Mouse (Mus musculus) hindbrain, embryonic 11.5 days (tissue): ENCODE data around the gene Abcg8. TPM values are rescaled to one million over a fixed set of nuclear protein-coding genes. Genes with fewer than 3 reads are reported as not detected.

Source experiments
- ATAC-seq: fragments of 200-750 bp; cut with Nextera tagmentation; 2 replicates; pipeline ENCODE4 v1.8.0; 2017; ENCODE audit warnings: mild to moderate bottlenecking, moderate TSS enrichment, moderate library complexity; ENCODE audit not compliant: low FRiP score
- DNase-seq: peaks from one replicate; pipeline ENCODE4 v3.0.0-alpha.2; 2015; ENCODE audit warnings: low spot score
- H3K27ac ChIP-seq: fragments of 300-500 bp; sonication (generic); 2 replicates; pipeline ENCODE4 v1.5.1; 2014; ENCODE audit warnings: mild to moderate bottlenecking, low read depth, low read length
- H3K27me3 ChIP-seq: fragments of 300-500 bp; sonication (generic); 2 replicates; pipeline ENCODE4 v1.6.1; 2014; ENCODE audit warnings: mild to moderate bottlenecking, low read length, moderate library complexity, mixed read lengths; ENCODE audit not compliant: control insufficient read depth, insufficient read depth
- H3K36me3 ChIP-seq: fragments of 300-500 bp; sonication (generic); 2 replicates; pipeline ENCODE4 v1.6.1; 2014; ENCODE audit warnings: mild to moderate bottlenecking, low read length, moderate library complexity, mixed read lengths; ENCODE audit not compliant: control insufficient read depth, insufficient read depth
- H3K4me1 ChIP-seq: fragments of 300-500 bp; sonication (generic); replicated peaks from 2 replicates; pipeline ENCODE4 v1.6.1; 2014; ENCODE audit warnings: low read length, mixed read lengths; ENCODE audit not compliant: control insufficient read depth, insufficient read depth
- H3K4me2 ChIP-seq: fragments of 300-500 bp; sonication (generic); replicated peaks from 2 replicates; pipeline ENCODE4 v1.6.1; 2014; ENCODE audit warnings: mild to moderate bottlenecking, low read depth, low read length
- H3K4me3 ChIP-seq: fragments of 300-500 bp; sonication (generic); 2 replicates; pipeline ENCODE4 v1.5.1; 2014; ENCODE audit warnings: low read depth, low read length
- H3K9ac ChIP-seq: fragments of 300-500 bp; sonication (generic); 2 replicates; pipeline ENCODE4 v1.6.1; 2014; ENCODE audit warnings: low read depth, low read length
- H3K9me3 ChIP-seq: fragments of 300-500 bp; sonication (generic); 2 replicates; pipeline ENCODE4 v1.6.1; 2016; ENCODE audit warnings: low read length; ENCODE audit not compliant: control insufficient read depth
- WGBS: fragments of 180-500 bp; shearing (Covaris S2); extraction: QIAGEN DNeasy Blood & Tissue Kit; methylation state at CpG from one replicate; pipeline ENCODE4 v1.1.7; 2014; 5-methylcytosine and 5-hydroxymethylcytosine counted together
- polyA plus RNA-seq: library from polyadenylated mRNA; unstranded; fragments of >200 nt; fragmentation: Nextera tagmentation; extraction: Ambion mirVana; gene quantifications from 2 replicates; pipeline ENCODE4 v1.2.1, GENCODE M21; 2014

Abcg8 gene
- polyA plus RNA-seq, 1 experiment from 2014 or later, result 0.42 TPM

GRCm38 (mm10) chr17:84685286-84685685, 9.2 kb downstream of the Abcg8 start:
- no peak overlapping the region for H3K4me2 ChIP-seq
- H3K4me1 ChIP-seq, result no peaks in the 10 kb centered on the region
- no peaks in the 10 kb centered on the region for H3K9me3 ChIP-seq
- no peak overlapping the region for H3K27ac ChIP-seq
- H3K9ac ChIP-seq, result no peak overlapping the region
- DNase-seq (no peak), ATAC-seq (no peak)
- H3K4me3 ChIP-seq, result no peak overlapping the region
- H3K36me3 ChIP-seq, result no peaks in the 10 kb centered on the region
- H3K27me3 ChIP-seq, result no peaks in the 10 kb centered on the region
- 88% methylated on average over 4 of the region's 4 CpGs for WGBS

- Histone ChIP-seq H3K27ac (no peak overlapping the region), H3K4me1 (no peaks in the 10 kb centered on the region), H3K4me2 (no peak overlapping the region), H3K4me3 (no peak overlapping the region), H3K9me3 (no peaks in the 10 kb centered on the region), H3K9ac (no peak overlapping the region), H3K36me3 (no peaks in the 10 kb centered on the region), H3K27me3 (no peaks in the 10 kb centered on the region)
- WGBS, result 79% methylated on average over 5 of the region's 5 CpGs
- DNase-seq (no peak), ATAC-seq (no peak)
Observed at GRCm38 (mm10) chr17:84687994-84688393, 11.9 kb downstream of the Abcg8 start.

DNA sequence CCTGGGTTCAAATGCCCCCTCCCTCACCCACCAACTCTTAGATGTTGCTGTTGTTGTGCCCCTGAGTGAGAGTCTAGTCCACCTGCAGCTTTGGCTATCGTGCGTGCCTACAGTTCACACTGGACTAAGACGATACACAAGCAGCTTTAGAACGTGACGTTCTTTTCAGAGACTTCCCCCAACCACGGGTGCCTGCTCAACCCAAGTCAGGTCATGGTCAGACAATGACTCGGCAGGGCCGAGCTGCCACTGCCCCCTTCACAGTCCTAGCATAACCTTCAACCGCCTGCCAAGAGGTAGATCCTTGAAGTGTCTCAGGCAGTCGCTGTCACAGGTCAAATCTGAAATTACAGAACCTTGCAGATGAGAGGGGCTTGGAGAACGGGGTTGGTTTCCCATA, 12.7 kb downstream of the Abcg8 start:
- Histone ChIP-seq H3K4me3 (no peak overlapping the region), H3K27me3 (no peaks in the 10 kb centered on the region), H3K27ac (no peak overlapping the region), H3K36me3 (no peaks in the 10 kb centered on the region), H3K9me3 (no peaks in the 10 kb centered on the region), H3K4me2 (no peak overlapping the region), H3K9ac (no peak overlapping the region), H3K4me1 (no peaks in the 10 kb centered on the region)
- 87% methylated on average over 11 of the region's 11 CpGs for WGBS
- ATAC-seq (no peak), DNase-seq (no peak)

DNA sequence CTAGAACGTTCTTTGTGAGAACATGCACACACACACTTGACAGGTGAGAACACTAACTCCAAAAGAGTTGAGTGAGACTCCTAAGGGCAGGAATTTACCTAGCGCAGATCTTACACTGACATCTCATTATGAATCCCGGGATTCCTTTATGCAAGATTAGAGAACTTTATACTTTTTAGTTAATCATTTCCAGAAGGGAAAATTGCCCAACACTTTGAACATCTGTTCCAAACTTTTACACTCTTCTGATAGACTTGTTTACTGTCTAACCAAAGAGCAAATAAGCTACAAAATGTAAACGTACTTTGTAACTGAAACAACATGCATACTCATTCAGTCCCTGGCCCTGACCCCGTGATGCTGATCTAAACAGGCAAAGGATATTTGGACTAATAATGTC, 13.2 kb downstream of the Abcg8 start:
- DNase-seq (no peak), ATAC-seq (no peak)
- H3K9ac ChIP-seq, result no peak overlapping the region
- no peaks in the 10 kb centered on the region for H3K4me1 ChIP-seq
- H3K4me2 ChIP-seq, result no peak overlapping the region
- H3K27me3 ChIP-seq, result no peaks in the 10 kb centered on the region
- WGBS, result 86% methylated on average over 5 of the region's 5 CpGs
- no peaks in the 10 kb centered on the region for H3K9me3 ChIP-seq
- no peak overlapping the region for H3K27ac ChIP-seq
- no peak overlapping the region for H3K4me3 ChIP-seq
- H3K36me3 ChIP-seq, result no peaks in the 10 kb centered on the region

DNA sequence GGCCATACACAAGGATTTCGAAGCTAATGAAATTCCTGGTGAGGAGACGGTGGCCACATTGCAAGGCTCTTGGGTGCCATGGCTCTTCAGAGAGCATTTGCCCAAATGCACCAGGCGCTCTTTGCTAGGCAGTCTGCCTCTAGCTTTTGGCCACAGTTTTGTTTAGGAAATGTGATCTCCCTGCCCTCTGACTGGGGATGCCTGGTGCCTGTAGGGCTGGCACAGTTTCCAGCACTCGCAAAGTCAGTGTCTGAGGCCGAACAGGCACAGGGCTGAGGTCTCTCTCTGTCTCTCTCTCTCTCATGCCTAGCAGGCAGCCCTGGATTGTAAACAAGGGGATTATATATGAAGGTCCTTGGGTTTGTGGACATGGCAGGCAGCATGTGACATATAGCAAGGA, 14.0 kb downstream of the Abcg8 start:
- no peaks in the 10 kb centered on the region for H3K36me3 ChIP-seq
- DNase-seq (no peak), ATAC-seq (no peak)
- H3K9me3 ChIP-seq, result no peaks in the 10 kb centered on the region
- H3K4me2 ChIP-seq, result no peak overlapping the region
- WGBS, result 83% methylated on average over 5 of the region's 5 CpGs
- no peak overlapping the region for H3K4me3 ChIP-seq
- H3K27ac ChIP-seq, result no peak overlapping the region
- H3K27me3 ChIP-seq, result no peaks in the 10 kb centered on the region
- H3K4me1 ChIP-seq, result no peaks in the 10 kb centered on the region
- no peak overlapping the region for H3K9ac ChIP-seq

GRCm38 (mm10) chr17:84693741-84694140, 17.6 kb downstream of the Abcg8 start:
- no peak overlapping the region for H3K9ac ChIP-seq
- no peak overlapping the region for H3K27ac ChIP-seq
- no peaks in the 10 kb centered on the region for H3K4me1 ChIP-seq
- WGBS, result 84% methylated on average over 2 of the region's 2 CpGs
- no peaks in the 10 kb centered on the region for H3K27me3 ChIP-seq
- H3K36me3 ChIP-seq, result no peaks in the 10 kb centered on the region
- H3K9me3 ChIP-seq, result no peaks in the 10 kb centered on the region
- ATAC-seq (no peak), DNase-seq (no peak)
- no peak overlapping the region for H3K4me3 ChIP-seq
- no peak overlapping the region for H3K4me2 ChIP-seq

- ATAC-seq (no peak), DNase-seq (no peak)
- no peak overlapping the region for H3K4me2 ChIP-seq
- no peaks in the 10 kb centered on the region for H3K36me3 ChIP-seq
- no peaks in the 10 kb centered on the region for H3K9me3 ChIP-seq
- no peak overlapping the region for H3K27ac ChIP-seq
- H3K4me1 ChIP-seq, result no peaks in the 10 kb centered on the region
- H3K9ac ChIP-seq, result no peak overlapping the region
- 78% methylated on average over 6 of the region's 6 CpGs for WGBS
- H3K4me3 ChIP-seq, result no peak overlapping the region
- no peaks in the 10 kb centered on the region for H3K27me3 ChIP-seq
Observed at GRCm38 (mm10) chr17:84696537-84696936, 20.4 kb downstream of the Abcg8 start.

DNA sequence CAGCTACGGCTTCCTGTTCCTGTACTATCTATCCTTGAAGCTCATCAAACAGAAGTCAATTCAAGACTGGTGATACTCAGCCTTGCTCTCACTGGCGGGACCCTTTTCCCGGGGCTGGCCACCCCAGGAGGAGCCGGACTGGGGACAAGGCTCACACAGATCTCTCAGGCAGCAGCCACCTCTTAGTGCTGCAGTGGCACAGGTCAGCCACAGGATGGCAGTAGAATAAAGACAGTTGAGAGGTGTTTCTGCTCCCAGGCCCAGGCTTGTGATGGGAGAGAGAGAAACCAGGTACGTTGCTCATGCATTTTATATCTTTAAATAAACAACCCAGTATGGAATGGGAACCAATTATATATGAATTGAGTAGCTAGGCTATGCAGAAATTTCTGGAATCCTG, 22.6 kb downstream of the Abcg8 start:
- Histone ChIP-seq H3K36me3 (no peaks in the 10 kb centered on the region), H3K4me3 (no peak overlapping the region), H3K27ac (no peak overlapping the region), H3K27me3 (no peaks in the 10 kb centered on the region), H3K9ac (no peak overlapping the region), H3K4me2 (no peak overlapping the region), H3K9me3 (no peaks in the 10 kb centered on the region), H3K4me1 (no peaks in the 10 kb centered on the region)
- ATAC-seq (peak; percentile 43; the same call in 1 of the 2 replicates), DNase-seq (peak; percentile 77)
- WGBS, result 32% methylated on average over 5 of the region's 5 CpGs

DNA sequence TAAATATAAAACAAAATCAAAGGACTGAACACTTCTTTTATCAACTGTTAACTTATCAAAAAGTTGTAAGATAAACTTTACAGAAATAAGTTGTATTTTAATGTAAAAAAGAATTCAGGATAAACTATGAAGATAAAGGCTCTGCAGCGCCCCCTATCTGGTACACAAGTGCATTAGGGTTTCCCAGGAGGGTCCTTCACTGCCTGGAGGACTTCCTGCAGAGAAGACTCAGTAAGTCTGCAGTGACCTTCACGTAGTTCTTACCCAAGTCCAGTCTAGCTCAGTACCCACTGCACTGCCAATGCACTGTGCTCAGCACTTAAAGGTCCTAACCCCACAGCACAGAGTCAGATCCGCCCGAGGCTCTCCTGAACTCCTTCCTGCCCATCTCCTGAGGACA, 31.3 kb downstream of the Abcg8 start:
- Histone ChIP-seq H3K4me1 (peaks cover 4% of the 10 kb centered on the region; the same call in 1 of the 2 replicates), H3K4me3 (no peak overlapping the region), H3K9me3 (no peaks in the 10 kb centered on the region), H3K27ac (no peak overlapping the region), H3K36me3 (no peaks in the 10 kb centered on the region), H3K27me3 (no peaks in the 10 kb centered on the region), H3K9ac (no peak overlapping the region), H3K4me2 (no peak overlapping the region)
- DNase-seq (peak; percentile 40), ATAC-seq (no peak)
- 76% methylated on average over 4 of the region's 4 CpGs for WGBS
